Mouse (Mus musculus): ENCODE measurements around the gene Tmem63a.

- no peak for TF ChIP-seq CTCF (IDR thresholded peaks at IDR 0.05; ENCODE audit: low read depth)
- TF ChIP-seq EP300 (IDR thresholded peaks at IDR 0.05; ENCODE audit: low read depth): no peak
Measured at GRCm38 (mm10) chr1:180952808-180953207, 10.7 kb downstream of the Tmem63a start.

Measured in liver, embryonic 14.5 days (tissue).